Mouse (Mus musculus): Measurements from ENCODE around the gene Ccrl2. TPM values are rescaled to one million over a fixed set of nuclear protein-coding genes. Genes with fewer than 3 reads are reported as not detected.

The Ccrl2 gene
- total and polyA plus RNA-seq, 3 experiments = 5.3 to 13.0 (median 9.0) TPM

DNA sequence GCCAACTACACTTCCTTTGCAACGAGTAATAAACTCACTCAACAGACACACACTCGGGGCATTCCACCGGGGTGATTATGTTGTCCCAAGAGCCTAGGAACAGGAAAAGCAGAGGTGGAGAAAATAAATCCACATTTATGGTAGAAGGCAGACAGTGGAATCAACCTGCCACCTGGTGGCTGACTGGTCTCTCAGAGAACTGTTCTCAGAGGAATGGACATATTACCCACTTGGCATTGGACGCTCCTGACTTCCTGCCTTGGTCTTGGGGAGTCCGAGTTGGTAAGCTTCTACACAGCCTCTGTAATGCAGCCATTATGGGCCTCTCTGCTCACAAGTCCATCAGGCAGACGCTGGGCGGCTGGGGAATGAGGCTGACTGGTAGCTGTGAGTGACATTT, 14.9 kb upstream of the Ccrl2 start:
- no peaks in the 10 kb centered on the region for H3K36me3 ChIP-seq (replicated peaks in 1 of 2; ENCODE audit: control insufficient read depth in 1 of 2, insufficient read depth in 1 of 2, low read length in 1 of 2)
- dilution Hi-C loops (cut with MboI; ENCODE audit: extremely low pct_ligation_motif_present, extremely low pct_unique_long_range_greater_than_20kb, low sequenced_read_pairs) (no loop called here), in situ Hi-C loops (cut with MboI; ENCODE audit: low pct_ligation_motif_present, low pct_unique_long_range_greater_than_20kb, low sequenced_read_pairs) (no loop called here)
- DNase-seq (ENCODE audit: extremely low read depth) = no peak
- 0 out of 2 replicates have a peak overlapping the region, but pooled peaks have one; percentile 30 for H3K4me2 ChIP-seq (ENCODE audit: insufficient read depth, low read depth, poor library complexity, severe bottlenecking)
- no peaks in the 10 kb centered on the region for H3K79me2 ChIP-seq (replicated peaks; ENCODE audit: control insufficient read depth, extremely low read depth, insufficient read depth, poor library complexity, severe bottlenecking)
- no peak overlapping the region for H3K9ac ChIP-seq (ENCODE audit: insufficient read depth, low read depth)
- peaks cover 0 to 13% of the 10 kb centered on the region in 2 experiments; a peak in 2 of 4 replicates for H3K4me1 ChIP-seq (ENCODE audit: control insufficient read depth in 1 of 2, insufficient read depth in 2 of 2)
- no peak overlapping the region for H3K4me3 ChIP-seq (replicated peaks in 1 of 3; ENCODE audit: low read depth in 2 of 3, low read length in 2 of 3, poor library complexity in 1 of 3)
- H3K9me3 ChIP-seq (replicated peaks; ENCODE audit: low read length) = peaks cover 12% of the 10 kb centered on the region
- no peak overlapping the region for H3K27ac ChIP-seq (ENCODE audit: insufficient read depth, low read depth)
- peak; percentile 95 for TF ChIP-seq SMC3 (IDR thresholded peaks at IDR 0.05; ENCODE audit: low read depth, low read length)
- peak; percentile 84 for TF ChIP-seq ZC3H11A (IDR thresholded peaks at IDR 0.05; ENCODE audit: low read depth, low read length)
- 0 out of 2 replicates have a peak, but pooled peaks have one; percentile 22 for TF ChIP-seq MEF2A (IDR thresholded peaks at IDR 0.05; ENCODE audit: borderline replicate concordance, low read depth, low read length)
- no peak for TF ChIP-seq POLR2AphosphoS2 (IDR thresholded peaks at IDR 0.05; ENCODE audit: low read depth, low read length)
- TF ChIP-seq CTCF (conservative IDR thresholded peaks at IDR 0.05 in 1 of 2, IDR thresholded peaks at IDR 0.05 in 1 of 2; ENCODE audit: low read depth in 2 of 2, low read length in 2 of 2) = peak; percentile 17 to 94; a peak in 2 of 4 replicates
- TF ChIP-seq CHD2 (IDR thresholded peaks at IDR 0.05; ENCODE audit: low read length) = no peak
- TF ChIP-seq UBTF (IDR thresholded peaks at IDR 0.05; ENCODE audit: low read depth, low read length) = no peak
- no peak for TF ChIP-seq MAX (IDR thresholded peaks at IDR 0.05; ENCODE audit: low read length)
- no peak for TF ChIP-seq ZNF384 (IDR thresholded peaks at IDR 0.05; ENCODE audit: low read depth, low read length)
- peak; percentile 88 for TF ChIP-seq RAD21 (IDR thresholded peaks at IDR 0.05; ENCODE audit: low read depth, low read length)
- TF ChIP-seq NELFE (IDR thresholded peaks at IDR 0.05; ENCODE audit: low read depth, low read length) = peak; percentile 22; the same call in 1 of the 2 replicates
- TF ChIP-seq ELF1 (IDR thresholded peaks at IDR 0.05; ENCODE audit: low read depth, low read length) = peak; percentile 13; the same call in 1 of the 2 replicates
- no peak for TF ChIP-seq PAX5 (IDR thresholded peaks at IDR 0.05; ENCODE audit: low read length)
- no peaks in the 10 kb centered on the region for H3K27me3 ChIP-seq (replicated peaks)

DNA sequence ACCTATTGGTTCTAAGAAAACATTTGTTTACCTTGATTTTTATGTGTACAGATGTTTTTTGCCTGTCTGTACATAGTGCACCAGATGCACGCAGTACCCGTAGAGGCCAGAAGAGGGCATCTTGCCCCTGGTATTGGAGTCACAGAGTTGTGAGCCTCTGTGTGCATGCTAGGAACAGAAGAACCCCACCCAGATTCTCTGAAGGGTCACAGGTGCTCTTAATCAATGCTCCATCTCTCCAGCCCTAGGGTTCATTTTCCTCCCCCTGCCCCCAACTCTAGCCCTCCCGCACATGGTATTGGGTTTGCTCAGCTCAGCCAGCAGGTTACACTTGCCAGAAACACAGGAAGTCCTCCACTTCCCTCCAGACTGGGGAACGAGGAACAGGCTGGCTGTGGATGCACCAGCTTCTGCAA, 13.2 kb upstream of the Ccrl2 start:
- Histone ChIP-seq H3K79me2 (replicated peaks; ENCODE audit: control insufficient read depth, extremely low read depth, insufficient read depth, poor library complexity, severe bottlenecking) (no peaks in the 10 kb centered on the region), H3K36me3 (replicated peaks in 1 of 2; ENCODE audit: control insufficient read depth in 1 of 2, insufficient read depth in 1 of 2, low read length in 1 of 2) (no peaks in the 10 kb centered on the region), H3K9ac (ENCODE audit: insufficient read depth, low read depth) (no peak overlapping the region), H3K4me1 (ENCODE audit: control insufficient read depth in 1 of 2, insufficient read depth in 2 of 2) (peaks cover 2 to 17% of the 10 kb centered on the region in 2 experiments; a peak in 3 of 4 replicates), H3K4me2 (ENCODE audit: insufficient read depth, low read depth, poor library complexity, severe bottlenecking) (no peak overlapping the region), H3K27ac (ENCODE audit: insufficient read depth, low read depth) (no peak overlapping the region), H3K4me3 (replicated peaks in 1 of 3; ENCODE audit: low read depth in 2 of 3, low read length in 2 of 3, poor library complexity in 1 of 3) (no peak overlapping the region), H3K9me3 (replicated peaks; ENCODE audit: low read length) (peaks cover 9% of the 10 kb centered on the region), H3K27me3 (replicated peaks) (no peaks in the 10 kb centered on the region)
- 0 out of 2 replicates have a peak, but pooled peaks have one; percentile 11 for TF ChIP-seq ETS1 (conservative IDR thresholded peaks at IDR 0.05; ENCODE audit: low read depth, low read length)
- peak; percentile 75 for TF ChIP-seq SMC3 (IDR thresholded peaks at IDR 0.05; ENCODE audit: low read depth, low read length)
- TF ChIP-seq RAD21 (IDR thresholded peaks at IDR 0.05; ENCODE audit: low read depth, low read length) = peak; percentile 62
- 0 out of 2 replicates have a peak, but pooled peaks have one; percentile 28 for TF ChIP-seq JUND (conservative IDR thresholded peaks at IDR 0.05; ENCODE audit: low read depth, low read length)
- peak; percentile 78 to 88 for TF ChIP-seq CTCF (conservative IDR thresholded peaks at IDR 0.05 in 1 of 2, IDR thresholded peaks at IDR 0.05 in 1 of 2; ENCODE audit: low read depth in 2 of 2, low read length in 2 of 2)
- no peak for TF ChIP-seq MAX (IDR thresholded peaks at IDR 0.05; ENCODE audit: low read length)
- 0 out of 2 replicates have a peak, but pooled peaks have one; percentile 26 for TF ChIP-seq IRF4 (IDR thresholded peaks at IDR 0.05; ENCODE audit: low read depth, low read length)
- no peak for TF ChIP-seq USF2 (conservative IDR thresholded peaks at IDR 0.05; ENCODE audit: low read depth, low read length)
- DNase-seq (ENCODE audit: extremely low read depth) = peak; percentile 63
- dilution Hi-C loops (cut with MboI; ENCODE audit: extremely low pct_ligation_motif_present, extremely low pct_unique_long_range_greater_than_20kb, low sequenced_read_pairs) (no loop called here), in situ Hi-C loops (cut with MboI; ENCODE audit: low pct_ligation_motif_present, low pct_unique_long_range_greater_than_20kb, low sequenced_read_pairs) (no loop called here)
